Mouse (Mus musculus) CH12.LX (cell line): Measurements from ENCODE around the gene Hrh2. TPM values are rescaled to one million over a fixed set of nuclear protein-coding genes. Genes with fewer than 3 reads are reported as not detected.

Experiments
- DNase-seq: peaks from one replicate; pipeline ENCODE4 v3.0.0-alpha.2; 2013; ENCODE audit errors: extremely low read depth
- H3K27ac ChIP-seq: 2 replicates; pipeline ENCODE4 v1.5.1; 2012; ENCODE audit warnings: low read depth, mild to moderate bottlenecking, control low read depth, moderate library complexity; ENCODE audit not compliant: insufficient read depth
- H3K27me3 ChIP-seq: replicated peaks from 2 replicates; pipeline ENCODE3; 2012; ENCODE audit warnings: inconsistent platforms
- H3K36me3 ChIP-seq, 2 experiments: replicated peaks in 1 of 2; 2 replicates each; pipeline versions ENCODE3 to v1.6.1; 2012; ENCODE audit warnings: inconsistent platforms in 1 of 2, low read length in 1 of 2, mild to moderate bottlenecking in 1 of 2, mixed read lengths in 1 of 2, moderate library complexity in 1 of 2; ENCODE audit not compliant: control insufficient read depth in 1 of 2, insufficient read depth in 1 of 2
- H3K4me1 ChIP-seq, 2 experiments: 2 replicates each; pipeline ENCODE4 v1.6.1; 2012; ENCODE audit warnings: inconsistent platforms in 1 of 2, moderate library complexity in 1 of 2; ENCODE audit not compliant: insufficient read depth in 2 of 2, control insufficient read depth in 1 of 2
- H3K4me2 ChIP-seq: 2 replicates; pipeline ENCODE4 v1.6.1; 2012; ENCODE audit warnings: low read depth, mild to moderate bottlenecking, control low read depth; ENCODE audit not compliant: poor library complexity, insufficient read depth, severe bottlenecking
- H3K4me3 ChIP-seq, 3 experiments: fragments of 150-350 bp in 1 of 3; sonication (generic) in 1 of 3; replicated peaks in 1 of 3; 2 replicates each; pipeline versions ENCODE3 to v1.5.1; 2011 to 2012; ENCODE audit warnings: low read depth in 2 of 3, low read length in 2 of 3, mild to moderate bottlenecking in 2 of 3, moderate library complexity in 2 of 3, control low read depth in 1 of 3, improper control_type of control experiment in 1 of 3, inconsistent platforms in 1 of 3, mixed read lengths in 1 of 3; ENCODE audit not compliant: poor library complexity in 1 of 3
- H3K79me2 ChIP-seq: replicated peaks from 2 replicates; pipeline ENCODE4 v1.6.1; 2012; ENCODE audit warnings: mild to moderate bottlenecking, moderate library complexity; ENCODE audit not compliant: control insufficient read depth, poor library complexity, insufficient read depth, severe bottlenecking; ENCODE audit errors: extremely low read depth
- H3K9ac ChIP-seq: 2 replicates; pipeline ENCODE4 v1.6.1; 2012; ENCODE audit warnings: low read depth, mild to moderate bottlenecking, control low read depth, moderate library complexity; ENCODE audit not compliant: insufficient read depth
- H3K9me3 ChIP-seq: replicated peaks from 2 replicates; pipeline ENCODE3; 2012; ENCODE audit warnings: low read length, inconsistent platforms, mixed read lengths
- BHLHE40 ChIP-seq: IDR thresholded peaks from 2 replicates; pipeline ENCODE4 v1.6.1; 2011; ENCODE audit warnings: mild to moderate bottlenecking, low read depth, low read length, improper control_type of control experiment
- CHD2 ChIP-seq: IDR thresholded peaks from 2 replicates; pipeline ENCODE4 v1.6.1; 2011; ENCODE audit warnings: low read length, improper control_type of control experiment
- CTCF ChIP-seq, 2 experiments: IDR thresholded peaks in 1 of 2; conservative IDR thresholded peaks in 1 of 2; 2 replicates each; pipeline ENCODE4 v1.5.1; 2011 to 2012; ENCODE audit warnings: low read depth in 2 of 2, low read length in 2 of 2, improper control_type of control experiment in 1 of 2, inconsistent platforms in 1 of 2, mild to moderate bottlenecking in 1 of 2, moderate library complexity in 1 of 2
- ELF1 ChIP-seq: IDR thresholded peaks from 2 replicates; pipeline ENCODE4 v1.6.1; 2014; ENCODE audit warnings: low read depth, mild to moderate bottlenecking, inconsistent platforms, low read length, improper control_type of control experiment
- ETS1 ChIP-seq: conservative IDR thresholded peaks from 2 replicates; pipeline ENCODE4 v1.6.1; 2012; ENCODE audit warnings: low read depth, mild to moderate bottlenecking, inconsistent platforms, low read length, improper control_type of control experiment, moderate library complexity
- IRF4 ChIP-seq: IDR thresholded peaks from 2 replicates; pipeline ENCODE4 v1.6.1; 2014; ENCODE audit warnings: low read depth, mild to moderate bottlenecking, inconsistent platforms, low read length, improper control_type of control experiment
- KAT2A ChIP-seq: IDR thresholded peaks from 2 replicates; pipeline ENCODE4 v1.6.1; 2012; ENCODE audit warnings: low read length, improper control_type of control experiment, inconsistent platforms; ENCODE audit not compliant: insufficient replicate concordance
- MAFK ChIP-seq: IDR thresholded peaks from 2 replicates; pipeline ENCODE4 v1.6.1; 2011; ENCODE audit warnings: low read length, improper control_type of control experiment; ENCODE audit not compliant: insufficient replicate concordance
- MAZ ChIP-seq: IDR thresholded peaks from 2 replicates; pipeline ENCODE4 v1.6.1; 2012; ENCODE audit warnings: low read depth, mild to moderate bottlenecking, inconsistent platforms, low read length, improper control_type of control experiment, moderate library complexity
- PAX5 ChIP-seq: IDR thresholded peaks from 2 replicates; pipeline ENCODE4 v1.6.1; 2012; ENCODE audit warnings: low read length, inconsistent platforms, mixed read lengths
- POLR2A ChIP-seq: IDR thresholded peaks from 2 replicates; pipeline ENCODE4 v1.6.1; 2011; ENCODE audit warnings: low read depth, mild to moderate bottlenecking, improper control_type of control experiment, low read length
- POLR2AphosphoS2 ChIP-seq: IDR thresholded peaks from 2 replicates; pipeline ENCODE4 v1.6.1; 2011; ENCODE audit warnings: low read depth, low read length, improper control_type of control experiment
- RCOR1 ChIP-seq: conservative IDR thresholded peaks from 2 replicates; pipeline ENCODE4 v1.6.1; 2012; ENCODE audit warnings: low read depth, mild to moderate bottlenecking, inconsistent platforms, low read length, improper control_type of control experiment
- SIN3A ChIP-seq: IDR thresholded peaks from 2 replicates; pipeline ENCODE4 v1.6.1; 2012; ENCODE audit warnings: low read length, improper control_type of control experiment, inconsistent platforms
- SMC3 ChIP-seq: IDR thresholded peaks from 2 replicates; pipeline ENCODE4 v1.6.1; 2011; ENCODE audit warnings: low read depth, low read length, improper control_type of control experiment
- TBP ChIP-seq: conservative IDR thresholded peaks from 2 replicates; pipeline ENCODE4 v1.6.1; 2011; ENCODE audit warnings: low read depth, low read length, improper control_type of control experiment
- UBTF ChIP-seq: IDR thresholded peaks from 2 replicates; pipeline ENCODE4 v1.6.1; 2012; ENCODE audit warnings: low read depth, mild to moderate bottlenecking, inconsistent platforms, low read length, improper control_type of control experiment, moderate library complexity
- ZKSCAN1 ChIP-seq: IDR thresholded peaks from 2 replicates; pipeline ENCODE4 v1.6.1; 2012; ENCODE audit warnings: low read depth, inconsistent platforms, low read length, improper control_type of control experiment, borderline replicate concordance
- dilution Hi-C: fragments of 300-500 bp; cut with MboI; formaldehyde crosslinking; loops from 2 replicates; pipeline ENCODE4 v1.14.3; 2020; ENCODE audit warnings: low sequenced_read_pairs; ENCODE audit not compliant: extremely low pct_unique_long_range_greater_than_20kb, extremely low pct_ligation_motif_present
- in situ Hi-C: fragments of 300-500 bp; cut with MboI; formaldehyde crosslinking; loops from 3 replicates; pipeline ENCODE4 v1.14.3; 2019; ENCODE audit warnings: low sequenced_read_pairs, low pct_ligation_motif_present, low pct_unique_long_range_greater_than_20kb, mixed read lengths
- polyA plus RNA-seq: library from polyadenylated mRNA; unstranded; fragments of >175 nt; gene quantifications from 2 replicates; pipeline ENCODE4 v1.2.1, GENCODE M21; 2012; ENCODE audit warnings: low read depth; ENCODE audit not compliant: insufficient read length
- total RNA-seq, 2 experiments: library from RNA; depleted of rRNA; stranded (reverse); fragments of 300-350 nt in 1 of 2; fragments of >200 nt in 1 of 2; gene quantifications; 2 replicates each; pipeline ENCODE4 v1.2.3; 2012 to 2014

Hrh2 gene
- total and polyA plus RNA-seq, 3 experiments = 0.04 to 0.30 TPM; not detected in 1

- dilution Hi-C loops (no loop called here), in situ Hi-C loops (no loop called here)
- no peaks in the 10 kb centered on the region for H3K9me3 ChIP-seq
- H3K4me3 ChIP-seq = no peak overlapping the region
- H3K79me2 ChIP-seq = no peaks in the 10 kb centered on the region
- H3K27me3 ChIP-seq = peaks cover 68% of the 10 kb centered on the region
- H3K36me3 ChIP-seq = no peaks in the 10 kb centered on the region
- TF ChIP-seq ZKSCAN1 = no peak
- no peak for TF ChIP-seq RCOR1
- TF ChIP-seq SIN3A = no peak
- TF ChIP-seq ELF1 = no peak
- TF ChIP-seq BHLHE40 = no peak
- TF ChIP-seq POLR2AphosphoS2 = no peak
- TF ChIP-seq POLR2A = no peak
- TF ChIP-seq CTCF (conservative IDR thresholded peaks at IDR 0.05 in 1 of 2, IDR thresholded peaks at IDR 0.05 in 1 of 2; ENCODE audit: low read depth in 2 of 2, low read length in 2 of 2) = no peak
- no peak for DNase-seq
- no peak overlapping the region for H3K9ac ChIP-seq
- H3K27ac ChIP-seq = no peak overlapping the region
- H3K4me2 ChIP-seq = no peak overlapping the region
- H3K4me1 ChIP-seq = no peaks in the 10 kb centered on the region
Observed at GRCm38 (mm10) chr13:54193580-54193979, 1.7 kb downstream of the Hrh2 start.

GRCm38 (mm10) chr13:54199000-54199399 lies 7.1 kb downstream of the Hrh2 start:
- Histone ChIP-seq H3K27me3 (peaks cover 38% of the 10 kb centered on the region), H3K79me2 (no peaks in the 10 kb centered on the region), H3K4me1 (no peaks in the 10 kb centered on the region), H3K9ac (no peak overlapping the region), H3K9me3 (peaks cover 7% of the 10 kb centered on the region), H3K27ac (no peak overlapping the region), H3K4me3 (no peak overlapping the region), H3K4me2 (no peak overlapping the region), H3K36me3 (no peaks in the 10 kb centered on the region)
- dilution Hi-C loops = no loop called here
- TF ChIP-seq CHD2 = no peak
- no peak for TF ChIP-seq KAT2A
- no peak for TF ChIP-seq ZKSCAN1
- TF ChIP-seq SIN3A = no peak
- no peak for TF ChIP-seq TBP
- no peak for TF ChIP-seq SMC3
- no peak for TF ChIP-seq ETS1
- TF ChIP-seq PAX5 = no peak
- TF ChIP-seq MAZ = no peak
- TF ChIP-seq UBTF = no peak
- TF ChIP-seq CTCF (conservative IDR thresholded peaks at IDR 0.05 in 1 of 2, IDR thresholded peaks at IDR 0.05 in 1 of 2; ENCODE audit: low read depth in 2 of 2, low read length in 2 of 2) = no peak
- TF ChIP-seq IRF4 = no peak
- no peak for TF ChIP-seq MAFK
- in situ Hi-C loops = no loop called here
- DNase-seq = no peak
